Mouse (Mus musculus): ENCODE measurements around the gene Smco2. TPM values are rescaled to one million over a fixed set of nuclear protein-coding genes. Genes with fewer than 3 reads are reported as not detected.

The Smco2 gene
- not detected for polyA plus RNA-seq (2014; fragmentation: Illumina TruSeq; extraction: RNeasy Lipid Tissue Mini Kit (QIAGEN cat#74804); ENCODE audit: low read depth, low replicate concordance)

GRCm38 (mm10) chr6:146850050-146850449 is at the start of gene Smco2:
Smco2 (plus strand) TSS chr6:146850104.

GRCm38 (mm10) chr6:146887958-146888659 is 38.2 kb downstream of the Smco2 start, which contains the start of gene Ppfibp1:
Ppfibp1 (plus strand) TSS chr6:146888487.

Other genes starting within 250 kb of the Smco2 start
- gene Med21, start 207.6 kb upstream of the Smco2 start, polyA plus RNA-seq (2014; fragmentation: Illumina TruSeq; extraction: RNeasy Lipid Tissue Mini Kit (QIAGEN cat#74804); ENCODE audit: low read depth, low replicate concordance) = 330 TPM
- gene Tm7sf3, start 207.3 kb upstream of the Smco2 start, polyA plus RNA-seq (2014; fragmentation: Illumina TruSeq; extraction: RNeasy Lipid Tissue Mini Kit (QIAGEN cat#74804); ENCODE audit: low read depth, low replicate concordance) = 58.6 TPM
- 29.2 TPM for gene Stk38l, start 125.1 kb upstream of the Smco2 start, polyA plus RNA-seq (2014; fragmentation: Illumina TruSeq; extraction: RNeasy Lipid Tissue Mini Kit (QIAGEN cat#74804); ENCODE audit: low read depth, low replicate concordance)
- 5.7 TPM for gene Arntl2, start 54.0 kb upstream of the Smco2 start, polyA plus RNA-seq (2014; fragmentation: Illumina TruSeq; extraction: RNeasy Lipid Tissue Mini Kit (QIAGEN cat#74804); ENCODE audit: low read depth, low replicate concordance)
- gene Ppfibp1, start 38.4 kb downstream of the Smco2 start, polyA plus RNA-seq (2014; fragmentation: Illumina TruSeq; extraction: RNeasy Lipid Tissue Mini Kit (QIAGEN cat#74804); ENCODE audit: low read depth, low replicate concordance) = 87.5 TPM
- gene 1700034J05Rik, start 104.3 kb downstream of the Smco2 start, polyA plus RNA-seq (2014; fragmentation: Illumina TruSeq; extraction: RNeasy Lipid Tissue Mini Kit (QIAGEN cat#74804); ENCODE audit: low read depth, low replicate concordance) = not detected
- 1.0 TPM for gene Rep15, start 182.5 kb downstream of the Smco2 start, polyA plus RNA-seq (2014; fragmentation: Illumina TruSeq; extraction: RNeasy Lipid Tissue Mini Kit (QIAGEN cat#74804); ENCODE audit: low read depth, low replicate concordance)
- gene Mrps35, start 192.7 kb downstream of the Smco2 start, polyA plus RNA-seq (2014; fragmentation: Illumina TruSeq; extraction: RNeasy Lipid Tissue Mini Kit (QIAGEN cat#74804); ENCODE audit: low read depth, low replicate concordance) = 18.7 TPM
- gene Mansc4, start 236.9 kb downstream of the Smco2 start, polyA plus RNA-seq (2014; fragmentation: Illumina TruSeq; extraction: RNeasy Lipid Tissue Mini Kit (QIAGEN cat#74804); ENCODE audit: low read depth, low replicate concordance) = not detected
- 36.5 TPM for gene Klhl42, start 241.3 kb downstream of the Smco2 start, polyA plus RNA-seq (2014; fragmentation: Illumina TruSeq; extraction: RNeasy Lipid Tissue Mini Kit (QIAGEN cat#74804); ENCODE audit: low read depth, low replicate concordance)